Mouse (Mus musculus): ENCODE results near the gene Krt39.

Krt39 gene

DNA sequence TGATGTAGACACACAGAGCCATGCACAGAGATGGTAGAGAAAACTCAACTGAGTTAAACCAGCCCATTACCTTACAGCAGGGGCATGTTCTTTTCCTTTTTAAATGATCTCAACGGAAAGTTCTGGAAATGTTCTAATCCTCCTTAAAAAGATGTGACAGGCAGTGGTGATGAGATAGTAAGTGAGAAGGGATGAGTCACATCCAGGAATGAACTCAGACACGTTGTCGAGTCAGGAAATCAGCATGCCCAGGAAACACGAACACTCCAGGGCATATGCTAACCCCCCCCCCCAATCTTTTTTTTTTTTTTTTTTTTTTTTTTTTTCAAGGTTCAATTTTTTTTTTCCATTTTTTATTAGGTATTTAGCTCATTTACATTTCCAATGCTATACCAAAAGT is 48.7 kb downstream of the Krt39 start:
- DNase-seq (ENCODE audit: low read depth, low spot score) = no peak

DNA sequence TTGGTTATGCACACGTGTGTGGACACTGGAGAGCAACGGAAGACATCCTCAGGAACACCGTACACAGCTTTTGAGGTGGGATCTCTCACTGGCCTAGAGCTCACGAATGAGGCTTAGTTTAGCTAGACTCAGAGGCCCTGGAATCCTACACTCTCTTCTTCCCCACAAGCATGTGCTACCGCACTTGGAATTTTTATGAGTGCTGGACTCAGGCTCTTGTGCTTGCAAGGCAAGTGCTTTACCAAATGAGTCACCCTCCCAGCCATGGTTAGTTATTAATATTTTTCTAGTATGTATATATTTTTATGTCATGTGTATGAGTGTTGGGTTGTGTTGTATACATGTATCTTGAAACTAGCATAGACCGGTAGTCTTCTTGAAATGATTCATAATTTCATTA is 49.2 kb downstream of the Krt39 start:
- DNase-seq (ENCODE audit: low read depth, low spot score) = no peak

GRCm38 (mm10) chr11:99469228-99469627 is 51.9 kb downstream of the Krt39 start:
- no peak for DNase-seq (ENCODE audit: low read depth, low spot score)

DNA sequence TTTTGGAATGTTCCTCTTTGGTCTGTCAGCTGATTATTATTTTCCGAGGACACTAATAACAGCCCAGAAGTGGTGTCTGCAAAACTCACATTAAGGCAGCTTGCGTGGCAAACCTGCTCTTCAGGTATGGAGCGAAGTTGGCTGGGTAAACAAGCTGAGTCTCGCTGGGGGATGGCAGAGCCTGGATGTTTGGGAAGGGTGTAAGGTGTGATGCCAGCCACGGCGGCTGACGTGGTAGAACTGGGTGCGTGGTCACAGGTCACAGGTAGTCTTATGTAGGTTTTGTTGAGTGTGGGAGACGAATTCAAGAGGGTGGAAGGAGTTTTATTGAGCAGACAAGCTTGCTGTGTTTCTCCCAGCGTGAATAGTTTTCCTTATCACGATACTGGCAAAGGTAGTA is 52.6 kb downstream of the Krt39 start:
- DNase-seq (ENCODE audit: low read depth, low spot score) = no peak

DNA sequence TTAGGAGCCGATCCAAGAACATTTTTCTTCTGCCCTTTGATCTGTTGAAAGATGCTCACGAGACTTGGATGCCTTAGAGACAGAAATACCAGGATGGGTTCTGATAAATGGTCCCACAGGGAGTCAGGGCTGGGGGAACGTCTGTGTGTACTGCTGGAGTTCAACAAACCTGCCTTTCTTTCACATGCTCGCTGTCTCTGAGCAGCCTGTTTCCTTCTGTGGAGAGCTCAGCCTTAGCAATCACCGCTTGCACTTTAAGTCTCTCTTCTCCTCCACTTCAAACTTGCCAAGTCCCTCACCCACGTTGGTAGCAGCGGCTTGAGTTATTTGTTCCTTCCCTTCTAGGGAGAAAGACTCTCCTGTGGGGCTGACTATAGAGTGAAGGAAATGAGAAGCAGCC is 54.8 kb downstream of the Krt39 start:
- DNase-seq (ENCODE audit: low read depth, low spot score) = no peak

DNA sequence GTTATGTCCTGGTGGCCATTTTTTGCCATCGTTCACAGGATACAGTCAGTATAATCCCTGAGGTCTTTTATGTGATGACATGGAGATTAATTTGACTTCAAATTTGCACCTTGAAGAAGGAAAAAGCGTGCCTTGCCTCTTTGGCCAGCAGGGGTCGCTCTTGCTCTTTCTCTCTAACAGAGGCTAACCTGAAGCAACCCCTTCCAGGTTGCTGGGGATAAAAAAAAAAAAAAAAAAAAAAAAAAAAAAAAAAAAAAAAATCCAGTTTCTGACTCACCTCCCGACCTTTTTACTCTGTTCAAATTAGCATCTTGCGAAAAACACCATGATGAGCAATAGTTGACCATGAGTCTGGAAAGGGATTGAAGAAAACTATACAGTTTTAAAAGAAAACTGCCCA is 56.3 kb downstream of the Krt39 start:
- DNase-seq (ENCODE audit: low read depth, low spot score) = peak; percentile 85
